8 mouse cellular contexts compared by ENCODE assay signal in the genomic region with DNA sequence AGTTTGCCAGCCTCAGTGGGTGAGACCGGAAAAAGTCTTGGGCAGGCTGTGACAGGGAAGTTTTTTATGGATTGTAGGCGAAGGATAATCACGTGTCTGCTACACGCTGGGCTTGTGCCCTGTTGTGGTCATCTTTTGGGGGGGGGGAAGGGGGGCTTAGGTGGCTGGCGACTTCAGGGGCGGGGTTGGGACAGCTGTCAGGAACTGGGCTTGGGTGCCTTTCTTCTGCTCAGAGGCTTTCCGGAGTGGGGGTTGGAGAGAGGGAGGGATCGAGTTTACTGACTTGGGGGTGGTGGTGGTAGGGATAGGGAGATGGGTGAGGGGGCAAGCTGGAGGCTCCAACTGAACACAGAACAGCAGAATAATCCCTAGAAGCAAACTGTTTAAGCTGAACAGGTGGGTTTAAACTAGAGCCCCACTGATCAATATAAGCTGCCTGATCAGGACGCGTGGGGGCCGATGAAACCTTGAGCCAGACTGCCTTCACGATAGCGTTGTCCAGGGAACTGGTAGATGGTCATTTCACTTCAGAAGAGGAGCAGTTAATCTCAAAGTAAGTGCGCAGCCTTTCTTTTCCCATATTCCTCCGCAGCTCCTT.
DNase-seq lines count a peak whose midpoint lies in the region; ATAC-seq lines count a peak whose summit lies in the region.

No protein-coding gene starts in this region.

- H3K36me3 ChIP-seq in megakaryocyte, embryonic 14.5 days (replicated peaks; ENCODE audit: low read length) = no peaks in the 10 kb centered on the region
- H3K36me3 ChIP-seq in forebrain, embryonic 15.5 days = no peaks in the 10 kb centered on the region
- no peaks in the 10 kb centered on the region for H3K36me3 ChIP-seq in neural tube, embryonic 13.5 days

- 7% methylated on average over 15 of the region's 15 CpGs for WGBS in forebrain, embryonic 15.5 days
- 4% methylated on average over 15 of the region's 15 CpGs for WGBS in neural tube, embryonic 13.5 days

- H3K27ac ChIP-seq in forebrain, embryonic 15.5 days (replicated peaks) = no peak overlapping the region
- H3K27ac ChIP-seq in neural tube, embryonic 13.5 days (replicated peaks) = no peak overlapping the region

- peak overlapping the region; percentile 46 for H3K4me2 ChIP-seq in forebrain, embryonic 15.5 days (replicated peaks)
- peak overlapping the region; percentile 56 for H3K4me2 ChIP-seq in neural tube, embryonic 13.5 days

- peaks cover 10% of the 10 kb centered on the region for H3K4me1 ChIP-seq in megakaryocyte, embryonic 14.5 days
- H3K4me1 ChIP-seq in forebrain, embryonic 15.5 days = peaks cover 12% of the 10 kb centered on the region
- 0 out of 2 replicates have a peak, but pooled peaks cover 7% of the 10 kb centered on the region for H3K4me1 ChIP-seq in neural tube, embryonic 13.5 days (replicated peaks)

- H3K9me3 ChIP-seq in megakaryocyte, embryonic 14.5 days = no peaks in the 10 kb centered on the region
- no peaks in the 10 kb centered on the region for H3K9me3 ChIP-seq in forebrain, embryonic 15.5 days
- no peaks in the 10 kb centered on the region for H3K9me3 ChIP-seq in neural tube, embryonic 13.5 days

- no peak for ATAC-seq in megakaryocyte, adult 5-6 weeks (ENCODE audit: poor library complexity, severe bottlenecking)
- 0 out of 2 replicates have a peak, but pooled peaks have one; percentile 12 for ATAC-seq in forebrain, embryonic 15.5 days (replicated peaks)
- ATAC-seq in neural tube, embryonic 13.5 days (ENCODE audit: low read depth) = peak; percentile 48

- H3K27me3 ChIP-seq in megakaryocyte, embryonic 14.5 days (replicated peaks) = peaks cover 9% of the 10 kb centered on the region
- H3K27me3 ChIP-seq in forebrain, embryonic 15.5 days = no peaks in the 10 kb centered on the region
- no peaks in the 10 kb centered on the region for H3K27me3 ChIP-seq in neural tube, embryonic 13.5 days

- H3K4me3 ChIP-seq in megakaryocyte, embryonic 14.5 days (replicated peaks) = peak overlapping the region; percentile 88
- H3K4me3 ChIP-seq in forebrain, embryonic 15.5 days = peak overlapping the region; percentile 24
- H3K4me3 ChIP-seq in neural tube, embryonic 13.5 days = peak overlapping the region; percentile 24

- DNase-seq in kidney, postnatal 25 days = peak; percentile 3 to 42
- DNase-seq in layer of hippocampus, postnatal 36 days = no peak
- no peak for DNase-seq in thymus, postnatal 25 days
- DNase-seq in spleen, postnatal 4 days (ENCODE audit: low spot score in 2 of 2) = no peak

- H3K9ac ChIP-seq in forebrain, embryonic 15.5 days (replicated peaks) = no peak overlapping the region; the same call in 1 of the 2 replicates
- peak overlapping the region; percentile 52 for H3K9ac ChIP-seq in neural tube, embryonic 13.5 days

Comparison
In these comparisons a context has a peak if more than half of its experiments do, and no peak if none do; other contexts are left out.
1. H3K4me3 ChIP-seq: peak in every context shown above with its lines; median percentile 88 in megakaryocyte, embryonic 14.5 days; 24 in forebrain, embryonic 15.5 days; 24 in neural tube, embryonic 13.5 days.
2. DNase-seq: peak in kidney, postnatal 25 days (2 of 2); none in layer of hippocampus, postnatal 36 days (0 of 2), thymus, postnatal 25 days (single experiment) and spleen, postnatal 4 days (0 of 2).